Mouse (Mus musculus): ENCODE results near the gene Tmem120a. TPM values are rescaled to one million over a fixed set of nuclear protein-coding genes. Genes with fewer than 3 reads are reported as not detected.

The Tmem120a gene
- polyA plus RNA-seq, 1 experiment from 2014 or later = 80.1 TPM

DNA sequence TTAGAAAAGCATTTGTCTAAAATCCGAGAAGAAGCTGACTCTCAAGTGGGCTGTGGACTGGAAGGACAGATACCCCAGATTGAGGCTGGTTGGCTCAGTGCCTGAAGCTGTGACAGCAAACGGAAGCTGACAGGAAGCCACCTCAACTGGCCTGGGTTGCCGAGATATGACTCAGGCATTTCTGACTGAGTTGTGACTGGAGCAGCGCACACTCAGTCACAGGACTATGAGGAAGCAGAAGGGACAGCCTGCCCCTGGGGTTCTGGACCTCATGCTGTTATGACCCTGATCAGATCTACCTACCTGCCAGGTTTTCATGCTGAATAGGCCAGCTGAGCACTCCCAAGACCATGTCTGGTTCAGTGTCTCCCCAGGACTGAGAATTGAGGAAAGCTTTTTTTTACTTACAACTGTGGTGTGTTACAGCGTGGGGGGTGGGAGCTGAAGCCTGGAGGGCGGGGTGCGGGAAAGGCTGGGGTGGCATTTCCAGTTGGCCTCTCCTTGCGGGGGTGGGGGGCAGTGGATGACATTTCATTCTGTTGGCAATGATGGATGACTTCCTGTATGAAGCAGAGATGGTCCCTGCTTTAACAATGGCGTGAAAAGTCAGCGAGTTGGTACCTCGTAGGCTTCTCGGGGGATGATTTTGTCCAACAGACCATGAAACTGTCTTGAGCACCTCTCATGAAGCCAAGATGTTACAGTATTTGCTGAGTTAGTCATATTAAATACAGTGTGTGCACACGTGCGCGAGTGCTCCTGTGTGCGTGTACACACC is 30.6 kb downstream of the Tmem120a start:
- H3K4me1 ChIP-seq (replicated peaks; ENCODE audit: insufficient read depth, low read length) = peaks cover 16% of the 10 kb centered on the region
- no peaks in the 10 kb centered on the region for H3K27me3 ChIP-seq (ENCODE audit: insufficient read depth, low read length)
- TF ChIP-seq CTCF (IDR thresholded peaks at IDR 0.05; ENCODE audit: low read depth) = no peak
- ATAC-seq (replicated peaks; ENCODE audit: low FRiP score, low read depth) = peak; percentile 21; the same call in 1 of the 2 replicates
- H3K36me3 ChIP-seq (ENCODE audit: insufficient read depth, low read length) = peaks cover 13% of the 10 kb centered on the region
- peak overlapping the region; percentile 80 for H3K27ac ChIP-seq
- DNase-seq (ENCODE audit: low spot score) = peak; percentile 74
- peak overlapping the region; percentile 30 for H3K4me2 ChIP-seq (ENCODE audit: low read length)
- no peak overlapping the region for H3K4me3 ChIP-seq (replicated peaks; ENCODE audit: low read depth, low read length)
- 0 out of 2 replicates have a peak overlapping the region, but pooled peaks have one; percentile 23 for H3K9ac ChIP-seq (ENCODE audit: low read depth, low read length)
- WGBS = 35% methylated on average over 16 of the region's 16 CpGs
- H3K9me3 ChIP-seq (replicated peaks; ENCODE audit: low read length) = no peaks in the 10 kb centered on the region

DNA sequence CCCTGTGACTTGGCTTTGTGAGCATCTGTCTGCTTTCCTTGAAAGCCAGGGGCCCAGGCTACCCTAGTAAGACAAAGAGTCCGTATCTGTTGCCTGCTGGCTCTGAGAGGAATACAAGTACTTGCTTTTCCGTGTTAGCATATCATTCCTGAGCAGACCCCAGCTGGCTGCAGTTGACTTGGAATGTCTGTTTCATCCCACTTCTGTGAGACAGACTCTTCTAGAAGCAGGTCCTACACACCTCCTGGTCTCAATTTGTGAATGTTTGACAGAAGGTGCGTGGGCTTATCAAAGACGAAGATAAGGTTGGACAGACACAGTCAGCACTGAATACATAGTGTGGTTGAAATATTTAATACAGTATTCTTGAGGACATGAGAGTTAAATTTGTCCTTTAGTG is 31.4 kb downstream of the Tmem120a start:
- Histone ChIP-seq H3K27ac (peak overlapping the region; percentile 80), H3K27me3 (ENCODE audit: insufficient read depth, low read length) (no peaks in the 10 kb centered on the region), H3K4me2 (ENCODE audit: low read length) (no peak overlapping the region), H3K9ac (ENCODE audit: low read depth, low read length) (no peak overlapping the region), H3K4me3 (replicated peaks; ENCODE audit: low read depth, low read length) (no peak overlapping the region), H3K4me1 (replicated peaks; ENCODE audit: insufficient read depth, low read length) (peaks cover 16% of the 10 kb centered on the region), H3K9me3 (replicated peaks; ENCODE audit: low read length) (no peaks in the 10 kb centered on the region), H3K36me3 (ENCODE audit: insufficient read depth, low read length) (peaks cover 13% of the 10 kb centered on the region)
- 62% methylated on average over 4 of the region's 4 CpGs for WGBS
- DNase-seq (ENCODE audit: low spot score) (no peak), ATAC-seq (replicated peaks; ENCODE audit: low FRiP score, low read depth) (no peak)
- no peak for TF ChIP-seq CTCF (IDR thresholded peaks at IDR 0.05; ENCODE audit: low read depth)

DNA sequence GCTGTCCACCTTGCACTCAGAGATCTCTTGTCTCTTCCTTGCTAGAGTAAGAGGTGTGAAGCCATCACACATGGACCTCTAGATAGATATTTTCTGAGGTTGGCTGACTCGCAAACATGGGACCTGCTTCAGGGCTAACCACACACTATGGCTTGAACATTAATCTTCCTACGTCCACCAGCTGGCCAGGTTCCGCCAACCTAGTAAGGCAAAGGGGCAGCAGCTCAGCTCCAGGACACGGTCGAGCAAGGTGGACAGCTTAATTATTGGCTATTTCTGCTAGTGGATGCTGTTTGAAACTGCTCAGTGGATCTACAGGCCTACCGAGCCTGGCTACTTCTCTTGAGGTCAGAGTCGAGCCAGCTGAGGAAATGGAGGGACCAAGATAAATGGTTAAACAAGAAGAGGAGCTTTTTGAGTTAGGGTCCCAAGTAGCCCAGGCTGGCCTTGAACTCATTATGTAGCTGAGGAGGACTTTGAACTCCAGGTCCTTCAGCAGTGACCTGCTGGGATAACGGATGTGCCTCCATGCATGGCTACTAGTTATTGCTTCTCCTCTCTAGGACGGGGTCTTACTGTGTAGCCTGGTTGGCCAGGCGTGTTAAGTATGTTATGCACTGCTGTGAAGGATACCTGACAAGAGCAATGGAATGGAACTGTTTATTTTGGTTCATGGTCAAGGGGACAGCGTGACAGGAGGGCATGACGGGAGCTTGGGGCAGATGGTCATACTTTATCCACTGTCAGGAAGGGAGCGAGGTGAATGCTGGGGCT is 32.5 kb downstream of the Tmem120a start:
- DNase-seq (ENCODE audit: low spot score) = peak; percentile 49
- 0 out of 2 replicates have a peak, but pooled peaks cover 10% of the 10 kb centered on the region for H3K36me3 ChIP-seq (ENCODE audit: insufficient read depth, low read length)
- no peak overlapping the region for H3K4me3 ChIP-seq (replicated peaks; ENCODE audit: low read depth, low read length)
- no peaks in the 10 kb centered on the region for H3K9me3 ChIP-seq (replicated peaks; ENCODE audit: low read length)
- no peak for TF ChIP-seq CTCF (IDR thresholded peaks at IDR 0.05; ENCODE audit: low read depth)
- H3K27me3 ChIP-seq (ENCODE audit: insufficient read depth, low read length) = no peaks in the 10 kb centered on the region
- no peak overlapping the region for H3K4me2 ChIP-seq (ENCODE audit: low read length)
- peak; percentile 78 for ATAC-seq (replicated peaks; ENCODE audit: low FRiP score, low read depth)
- H3K9ac ChIP-seq (ENCODE audit: low read depth, low read length) = no peak overlapping the region
- peak overlapping the region; percentile 80 for H3K27ac ChIP-seq
- peaks cover 16% of the 10 kb centered on the region for H3K4me1 ChIP-seq (replicated peaks; ENCODE audit: insufficient read depth, low read length)
- WGBS = 55% methylated on average over 13 of the region's 13 CpGs

DNA sequence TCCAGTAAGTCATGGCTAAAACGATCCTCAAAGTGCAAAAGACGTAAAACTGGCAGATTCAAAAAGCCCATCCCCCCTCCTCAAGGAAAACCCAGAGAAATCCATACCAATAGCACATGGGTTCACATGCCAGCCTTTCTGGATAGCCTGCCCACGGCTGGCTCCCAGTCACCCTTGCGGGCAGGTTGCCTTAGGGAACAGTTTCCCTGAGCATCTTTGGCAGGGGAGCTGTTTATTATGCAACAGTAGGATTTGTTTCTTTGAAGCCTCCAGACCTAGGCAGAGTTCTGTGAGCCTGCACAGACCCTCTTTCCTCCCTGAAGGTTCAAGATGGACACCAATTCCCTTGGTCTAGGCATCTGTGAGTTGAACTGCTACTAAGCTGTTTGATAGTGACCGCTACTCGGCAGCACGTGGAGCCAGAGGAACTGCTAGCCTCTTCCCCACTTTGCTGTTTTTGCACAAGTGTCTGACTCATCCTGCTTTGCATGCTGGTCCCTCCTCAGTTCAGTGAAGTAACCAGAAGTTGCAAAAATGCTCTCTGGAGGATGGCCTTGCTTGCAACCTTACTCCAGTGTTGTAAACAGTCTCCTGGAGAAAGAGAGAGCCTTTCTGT is 33.5 kb downstream of the Tmem120a start:
- no peak for ATAC-seq (replicated peaks; ENCODE audit: low FRiP score, low read depth)

GRCm38 (mm10) chr5:135709716-135710115 is 34.5 kb downstream of the Tmem120a start:
- Histone ChIP-seq H3K27ac (no peak overlapping the region), H3K4me3 (replicated peaks; ENCODE audit: low read depth, low read length) (no peak overlapping the region), H3K4me2 (ENCODE audit: low read length) (no peak overlapping the region), H3K9ac (ENCODE audit: low read depth, low read length) (no peak overlapping the region), H3K4me1 (replicated peaks; ENCODE audit: insufficient read depth, low read length) (peaks cover 16% of the 10 kb centered on the region), H3K27me3 (ENCODE audit: insufficient read depth, low read length) (no peaks in the 10 kb centered on the region), H3K36me3 (ENCODE audit: insufficient read depth, low read length) (0 out of 2 replicates have a peak, but pooled peaks cover 8% of the 10 kb centered on the region), H3K9me3 (replicated peaks; ENCODE audit: low read length) (no peaks in the 10 kb centered on the region)
- ATAC-seq (replicated peaks; ENCODE audit: low FRiP score, low read depth) (no peak), DNase-seq (ENCODE audit: low spot score) (no peak)
- 92% methylated on average over 5 of the region's 5 CpGs for WGBS
- TF ChIP-seq CTCF (IDR thresholded peaks at IDR 0.05; ENCODE audit: low read depth) = no peak

More for the DNA sequence above, 33.5 kb downstream of the Tmem120a start:
- 0 out of 2 replicates have a peak, but pooled peaks cover 8% of the 10 kb centered on the region for H3K36me3 ChIP-seq (ENCODE audit: insufficient read depth, low read length)
- no peaks in the 10 kb centered on the region for H3K27me3 ChIP-seq (ENCODE audit: insufficient read depth, low read length)
- 82% methylated on average over 7 of the region's 7 CpGs for WGBS
- no peak overlapping the region for H3K4me3 ChIP-seq (replicated peaks; ENCODE audit: low read depth, low read length)
- H3K9ac ChIP-seq (ENCODE audit: low read depth, low read length) = no peak overlapping the region
- no peak overlapping the region for H3K4me2 ChIP-seq (ENCODE audit: low read length)
- peaks cover 16% of the 10 kb centered on the region for H3K4me1 ChIP-seq (replicated peaks; ENCODE audit: insufficient read depth, low read length)
- peak overlapping the region; percentile 80 for H3K27ac ChIP-seq
- TF ChIP-seq CTCF (IDR thresholded peaks at IDR 0.05; ENCODE audit: low read depth) = no peak
- DNase-seq (ENCODE audit: low spot score) = no peak
- H3K9me3 ChIP-seq (replicated peaks; ENCODE audit: low read length) = no peaks in the 10 kb centered on the region

- no peak overlapping the region for H3K4me3 ChIP-seq (replicated peaks; ENCODE audit: low read depth, low read length)
- no peaks in the 10 kb centered on the region for H3K9me3 ChIP-seq (replicated peaks; ENCODE audit: low read length)
- no peaks in the 10 kb centered on the region; the same call in 1 of the 2 replicates for H3K4me1 ChIP-seq (replicated peaks; ENCODE audit: insufficient read depth, low read length)
- ATAC-seq (replicated peaks; ENCODE audit: low FRiP score, low read depth) (no peak), DNase-seq (ENCODE audit: low spot score) (no peak)
- H3K27ac ChIP-seq = no peak overlapping the region
- TF ChIP-seq CTCF (IDR thresholded peaks at IDR 0.05; ENCODE audit: low read depth) = no peak
- no peaks in the 10 kb centered on the region for H3K27me3 ChIP-seq (ENCODE audit: insufficient read depth, low read length)
- 0 out of 2 replicates have a peak, but pooled peaks cover 8% of the 10 kb centered on the region for H3K36me3 ChIP-seq (ENCODE audit: insufficient read depth, low read length)
- H3K4me2 ChIP-seq (ENCODE audit: low read length) = no peak overlapping the region
- no peak overlapping the region for H3K9ac ChIP-seq (ENCODE audit: low read depth, low read length)
- WGBS = 53% methylated on average over 1 of the region's 1 CpGs
Observed at GRCm38 (mm10) chr5:135707855-135708254, 36.4 kb downstream of the Tmem120a start.

Data from kidney, postnatal 0 days (tissue).